Mouse (Mus musculus): ENCODE data around the gene Pex11a.

The Pex11a gene

DNA sequence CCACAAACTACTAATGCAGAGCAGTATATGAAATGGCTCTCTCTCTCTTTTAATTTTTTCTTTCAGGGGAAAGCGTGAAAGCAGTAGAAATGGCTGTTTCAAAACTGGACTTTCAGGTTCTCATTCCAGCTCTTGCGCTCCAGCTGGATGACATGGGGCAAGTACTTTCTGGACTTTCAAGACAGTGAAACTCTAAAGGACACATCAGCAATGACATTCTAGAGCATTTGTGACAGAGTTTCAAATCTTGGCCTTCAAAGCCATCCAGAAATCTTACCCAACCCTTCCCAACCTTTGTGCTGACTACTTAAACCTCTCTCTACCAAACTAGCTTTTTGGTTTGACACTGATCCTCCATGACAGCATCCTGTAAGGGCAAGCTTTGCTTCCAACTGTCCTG lies 4.0 kb downstream of the Pex11a start:
- no peak for DNase-seq (ENCODE audit: low spot score in 2 of 2)

DNA sequence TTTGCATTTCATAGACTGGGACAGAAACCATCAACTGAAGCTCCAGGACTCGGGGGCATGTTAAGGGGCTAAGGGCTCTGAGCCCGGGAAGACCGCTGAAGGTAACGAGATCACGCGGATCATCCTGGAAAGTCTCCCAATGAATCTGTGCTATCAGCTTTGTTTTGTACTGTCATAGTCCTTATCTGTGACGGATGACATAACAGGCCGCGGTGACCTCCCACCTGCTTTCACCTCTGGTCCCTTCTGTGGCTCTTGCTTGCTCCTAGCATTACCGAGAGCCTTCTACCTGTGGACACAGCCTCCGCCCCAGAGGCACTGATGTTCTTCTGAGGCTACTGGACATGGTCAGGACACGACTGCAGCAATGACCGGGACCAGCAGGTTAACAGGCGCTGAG lies 6.4 kb downstream of the Pex11a start:
- no peak for DNase-seq (ENCODE audit: low spot score in 2 of 2)

DNA sequence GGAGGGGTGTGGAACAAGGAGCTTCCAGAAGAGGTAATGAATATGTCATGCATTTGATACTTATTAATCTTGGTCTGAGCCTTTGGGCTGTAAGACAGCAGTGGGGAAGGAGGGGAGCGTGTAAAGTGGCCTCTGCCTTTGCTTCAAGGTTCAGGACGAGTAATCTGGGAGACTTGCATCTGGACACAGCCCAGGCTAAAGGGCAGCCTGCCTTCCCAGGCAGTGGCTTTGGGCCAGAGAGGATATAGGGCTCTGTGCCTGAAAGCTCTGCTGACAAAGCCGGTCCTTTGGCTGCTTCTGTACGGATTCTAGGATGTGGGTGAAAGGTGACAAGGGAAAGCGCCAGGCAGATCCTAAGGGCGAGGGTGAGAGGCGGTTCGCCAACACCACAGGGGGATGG lies 8.4 kb downstream of the Pex11a start:
- no peak for DNase-seq (ENCODE audit: low spot score in 2 of 2)

DNA sequence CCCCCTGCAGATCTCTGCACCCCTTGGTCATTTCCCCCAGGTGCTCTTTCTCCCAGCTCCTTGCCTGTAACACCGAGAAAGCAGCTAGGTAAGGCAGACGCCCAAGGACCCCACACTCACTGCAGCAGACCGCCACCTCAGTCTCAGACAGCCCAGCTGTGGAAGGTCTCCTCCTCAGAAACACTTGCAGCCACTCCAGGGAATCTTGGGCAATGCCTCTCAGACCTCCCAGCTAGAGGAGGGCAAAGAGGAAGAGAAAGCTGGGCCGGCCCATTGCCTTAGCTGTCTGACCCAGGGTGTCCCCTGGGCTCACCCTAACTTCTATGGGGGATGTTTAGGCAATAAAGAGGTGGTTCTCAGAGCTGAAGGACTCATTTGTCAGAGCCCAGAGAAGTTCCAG lies 10.3 kb downstream of the Pex11a start, which contains the start of gene Plin1:
Gene Plin1, minus strand, starts transcription at position 282 of the 400 bp plus-strand sequence.
- no peak for DNase-seq (ENCODE audit: low spot score in 2 of 2)

DNA sequence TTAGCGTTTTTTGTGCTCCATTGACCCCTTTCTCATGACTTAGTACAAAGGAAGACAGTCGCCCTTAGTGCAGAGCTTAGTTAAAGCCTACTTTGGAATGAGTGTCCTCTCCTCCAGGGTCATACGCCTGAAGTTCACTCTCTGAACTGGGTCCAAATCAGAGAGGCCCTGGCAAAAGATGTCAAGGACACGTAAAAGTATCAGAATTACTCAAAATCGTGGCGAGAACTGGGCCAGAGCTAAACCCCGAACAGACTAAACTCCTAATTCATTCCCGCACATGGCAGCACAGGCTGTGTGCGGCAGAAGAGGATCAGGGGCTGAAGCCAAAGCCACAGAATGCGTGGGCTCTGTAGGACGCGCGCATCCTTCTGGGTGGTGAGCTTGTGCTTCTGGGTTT lies 11.5 kb downstream of the Pex11a start:
- DNase-seq (ENCODE audit: low spot score in 2 of 2): no peak

DNA sequence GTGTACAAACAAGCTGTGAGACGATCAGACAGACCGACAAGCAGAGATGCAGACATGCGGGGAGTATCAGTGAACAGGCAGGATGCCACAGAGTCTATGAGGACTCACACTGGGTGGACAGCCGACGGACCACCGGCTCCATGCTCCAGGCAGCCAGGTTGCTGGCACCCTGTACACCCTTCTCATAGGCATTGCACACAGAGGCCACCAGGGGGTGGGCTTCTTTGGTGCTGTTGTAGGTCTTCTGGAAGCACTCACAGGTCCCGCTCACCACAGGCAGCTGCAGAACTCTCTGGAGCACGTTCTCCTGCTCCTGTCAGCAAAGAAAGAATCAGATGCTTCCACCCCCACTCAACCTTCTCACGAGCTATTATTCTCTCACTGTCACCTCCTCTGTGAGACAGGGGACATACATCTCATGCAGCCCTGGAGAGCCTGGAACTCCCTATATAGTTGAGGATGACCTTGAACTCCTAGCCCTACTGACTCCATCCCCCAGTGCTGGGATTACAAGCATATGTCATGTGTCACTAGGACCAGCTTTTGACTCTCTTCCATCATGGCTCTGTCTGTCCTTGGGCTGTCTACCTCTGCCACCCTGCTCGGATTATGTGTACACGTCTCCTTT lies 13.1 kb downstream of the Pex11a start:
- DNase-seq (ENCODE audit: low spot score in 2 of 2): no peak

DNA sequence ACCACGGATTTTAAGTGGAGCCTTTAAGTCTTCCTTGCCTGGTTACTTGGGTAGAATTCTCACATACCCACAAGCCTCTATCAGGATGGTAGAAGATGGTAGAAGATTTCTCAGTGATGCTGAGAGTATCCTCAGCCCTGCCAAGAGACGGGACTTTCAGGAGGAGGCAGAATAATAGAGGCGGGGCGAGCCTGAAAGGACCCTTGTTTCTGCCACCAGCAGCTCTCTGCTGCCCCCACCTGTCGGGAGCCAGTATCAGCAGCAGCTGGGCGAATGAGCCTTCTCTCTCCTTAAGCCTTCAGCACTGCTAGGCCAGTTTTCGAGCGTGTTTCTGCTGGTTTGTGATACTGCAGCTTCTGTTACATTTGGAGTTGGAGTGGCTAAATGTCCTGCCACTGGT lies 13.8 kb downstream of the Pex11a start:
- DNase-seq (ENCODE audit: low spot score in 2 of 2): peak; percentile 66 to 73

DNA sequence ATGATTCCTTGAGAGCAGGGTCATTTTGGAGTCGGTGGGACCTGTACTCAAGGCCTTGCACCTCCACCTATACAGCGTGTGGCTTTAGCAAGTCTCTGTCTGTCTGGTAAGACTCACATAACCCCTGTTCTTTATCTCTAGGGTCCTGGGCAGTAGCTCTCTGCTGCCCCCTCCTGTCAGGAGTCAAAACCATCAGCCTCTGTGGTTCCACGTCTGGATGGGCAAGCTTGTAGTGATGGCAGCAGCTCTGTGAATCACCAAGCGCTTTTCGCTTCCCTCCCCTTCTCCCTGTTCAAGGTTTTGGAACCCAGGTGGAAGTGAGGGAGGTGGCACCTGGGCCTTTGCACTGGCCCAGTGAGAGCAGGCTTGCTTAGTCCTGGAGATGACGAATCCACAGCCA lies 14.7 kb downstream of the Pex11a start:
- DNase-seq (ENCODE audit: low spot score in 2 of 2): peak; percentile 44 to 61

DNA sequence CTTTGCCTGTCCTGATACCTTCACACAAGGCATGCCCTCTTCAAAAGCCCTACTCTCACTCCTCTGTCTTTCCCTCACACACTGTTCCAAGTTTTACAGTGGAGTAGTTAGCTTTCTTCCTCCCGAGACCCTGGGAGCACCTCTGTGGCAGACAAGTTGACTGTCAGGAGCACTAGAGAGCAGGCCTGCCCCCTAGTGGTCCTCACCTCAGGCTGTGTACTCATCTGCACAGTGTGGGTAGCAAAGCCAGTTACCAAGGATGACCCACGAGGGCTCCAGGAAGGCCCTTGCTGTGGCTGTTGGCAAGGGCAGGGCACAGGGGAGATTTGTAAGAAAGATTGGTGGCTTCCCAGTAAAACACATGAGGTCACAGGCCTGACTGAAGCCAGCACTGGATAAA lies 15.8 kb downstream of the Pex11a start:
- DNase-seq (ENCODE audit: low spot score in 2 of 2): peak in 1 of 2 experiments; percentile 47

DNA sequence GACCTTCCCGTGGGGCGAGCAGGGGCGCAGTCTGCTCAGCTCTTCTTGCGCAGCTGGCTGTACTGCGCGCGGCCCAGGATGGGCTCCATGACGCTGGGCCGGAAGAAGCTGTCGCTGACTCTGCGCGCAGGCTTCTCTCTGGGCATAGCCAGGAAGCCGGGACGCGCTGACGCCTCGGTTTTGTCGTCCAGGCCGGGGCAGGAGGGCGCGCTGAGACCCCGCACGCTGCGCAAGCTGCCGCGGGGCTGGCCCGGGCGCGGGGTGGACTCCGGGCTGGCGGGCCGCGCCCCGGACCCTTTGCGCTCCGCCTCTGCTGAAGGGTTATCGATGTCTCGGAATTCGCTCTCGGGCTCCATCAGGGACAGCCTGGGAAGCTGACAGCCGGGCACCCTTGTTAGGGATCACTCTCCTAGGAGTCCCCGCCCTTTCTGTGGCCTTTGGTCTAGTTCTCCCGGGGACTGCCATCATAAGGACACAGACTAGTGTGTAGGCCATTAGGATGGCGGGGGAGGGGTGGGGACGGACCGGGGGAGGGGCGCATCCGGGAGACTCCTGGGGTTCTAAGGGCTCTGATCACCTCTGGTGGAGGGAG lies 21.4 kb downstream of the Pex11a start:
- DNase-seq (ENCODE audit: low spot score in 2 of 2): peak in 1 of 2 experiments; percentile 51

DNA sequence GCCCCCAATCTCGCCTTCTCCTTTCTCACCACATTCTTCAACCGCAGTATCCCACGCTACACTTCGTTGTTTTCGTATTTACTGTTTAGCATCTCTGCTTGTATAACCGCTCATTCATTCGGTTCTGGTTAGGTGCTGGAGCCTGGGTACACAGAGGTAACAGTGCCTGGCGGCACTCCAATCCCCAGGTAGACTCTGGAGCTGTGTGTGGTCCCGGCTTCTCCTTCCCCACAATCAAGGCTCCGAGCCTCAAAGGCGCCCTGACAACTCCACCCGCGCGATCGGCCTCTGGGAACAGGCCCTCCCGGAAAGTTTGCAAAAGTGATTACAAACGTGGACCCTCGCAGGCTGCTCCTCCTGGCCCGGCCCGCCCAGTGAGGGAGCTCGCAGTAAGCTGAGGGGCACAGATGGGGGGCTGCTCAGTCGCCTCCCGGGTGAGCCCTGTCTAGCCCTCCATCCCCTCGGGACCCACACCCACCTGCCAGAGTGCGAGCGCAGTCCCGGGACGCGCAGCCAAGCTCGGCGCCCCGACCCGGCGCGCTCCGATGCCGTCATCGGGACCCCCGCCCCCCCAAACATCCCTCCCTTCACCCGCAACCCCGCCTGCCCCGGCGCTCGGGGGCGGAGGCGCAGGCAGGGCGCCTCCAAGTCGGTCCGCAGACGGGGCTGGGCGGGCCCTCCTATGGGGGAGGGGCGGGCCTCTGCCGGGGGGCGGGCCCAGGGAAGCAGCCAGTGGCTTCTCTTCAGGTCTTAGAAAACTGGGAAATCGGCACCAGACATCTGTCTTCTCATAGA lies 27.5 kb downstream of the Pex11a start, which contains the start of gene Kif7:
Gene Kif7, minus strand, starts transcription at position 534 of the 795 bp plus-strand sequence.
- peak in 1 of 2 experiments; percentile 31 for DNase-seq (ENCODE audit: low spot score in 2 of 2)

DNA sequence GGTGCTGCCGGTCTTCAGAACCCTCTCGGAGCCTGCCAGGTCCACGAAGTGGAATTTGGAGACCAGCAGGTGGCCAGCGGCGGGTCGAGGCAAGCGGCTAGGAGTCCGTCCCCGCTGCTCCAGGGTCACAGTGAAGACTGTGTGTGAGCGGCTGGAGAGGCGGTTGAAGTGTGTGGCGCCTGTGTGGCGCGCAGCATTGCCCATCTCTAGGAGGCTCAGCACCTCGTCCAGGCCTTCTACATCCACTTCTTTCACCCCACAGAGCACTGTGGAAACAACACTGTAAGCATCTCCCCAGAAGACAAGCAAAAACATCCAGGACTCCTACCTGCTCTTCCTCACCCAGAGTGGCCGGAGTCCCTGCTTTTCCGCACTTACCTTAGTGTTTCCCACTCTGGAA lies 32.1 kb downstream of the Pex11a start:
- DNase-seq (ENCODE audit: low spot score in 2 of 2): peak in 1 of 2 experiments; percentile 22

DNA sequence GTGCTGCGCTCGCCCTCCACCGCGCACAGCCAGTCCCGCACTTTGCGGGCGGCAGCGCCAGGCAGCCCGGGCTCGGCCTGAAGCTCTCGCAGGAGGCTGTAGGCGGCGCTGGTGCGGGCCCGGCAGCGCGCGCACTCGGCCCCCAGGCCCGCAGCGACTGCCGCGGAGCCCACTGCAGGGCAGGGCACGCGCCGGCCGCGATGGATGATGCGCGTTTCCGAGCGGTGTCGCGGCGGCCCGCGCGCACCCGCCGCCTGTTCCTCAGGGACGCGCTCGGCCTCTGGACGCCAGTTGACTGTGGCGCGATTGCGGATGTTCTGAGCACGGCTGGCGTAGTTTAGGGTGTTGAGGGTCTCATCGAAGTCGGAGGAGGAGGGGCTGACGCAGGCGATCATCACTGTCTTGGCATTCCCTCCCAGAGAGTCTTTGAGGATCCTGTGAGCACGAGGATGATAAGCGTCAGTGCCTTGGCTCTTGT lies 32.8 kb downstream of the Pex11a start:
- DNase-seq (ENCODE audit: low spot score in 2 of 2): peak; percentile 40 to 58

DNA sequence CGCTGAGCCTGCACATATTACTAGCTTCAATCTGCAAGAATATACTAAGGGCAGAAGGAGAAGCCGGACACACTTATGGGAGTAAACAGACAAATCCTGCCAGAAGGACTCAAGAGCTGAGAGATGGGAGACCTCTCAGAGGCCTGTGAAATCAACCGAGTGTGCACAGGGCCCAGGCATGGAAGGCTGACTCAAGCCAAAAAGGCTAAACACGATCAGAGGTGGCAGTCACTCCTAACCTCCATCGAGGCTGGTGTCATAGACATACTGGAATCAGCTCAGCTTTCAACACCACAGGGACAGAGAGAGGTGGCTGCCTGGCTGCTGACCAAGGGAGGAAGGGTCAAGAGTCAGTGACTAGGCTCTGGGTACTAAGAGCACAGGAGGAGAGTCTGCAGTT lies 37.7 kb downstream of the Pex11a start:
- DNase-seq (ENCODE audit: low spot score in 2 of 2): no peak

DNA sequence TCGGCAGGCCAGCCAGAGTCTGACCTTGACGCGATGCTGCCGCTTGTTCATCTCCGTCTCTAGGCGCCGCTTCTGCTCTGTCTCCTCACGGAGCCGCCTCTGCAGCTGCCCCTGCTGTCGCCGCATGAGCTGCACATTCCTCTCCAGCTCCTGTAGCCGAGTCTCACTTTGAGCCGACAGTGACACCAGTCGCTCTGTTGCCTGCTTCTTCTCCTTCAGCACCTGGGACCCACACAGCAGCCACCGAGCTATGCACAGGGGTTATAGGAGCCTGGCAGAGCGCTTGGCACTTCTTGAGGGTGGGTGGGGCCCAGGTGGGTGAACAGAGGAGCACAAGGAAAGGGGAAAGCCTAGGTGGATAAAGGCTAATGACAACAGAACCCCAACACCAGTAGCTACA lies 40.2 kb downstream of the Pex11a start:
- no peak for DNase-seq (ENCODE audit: low spot score in 2 of 2)

DNA sequence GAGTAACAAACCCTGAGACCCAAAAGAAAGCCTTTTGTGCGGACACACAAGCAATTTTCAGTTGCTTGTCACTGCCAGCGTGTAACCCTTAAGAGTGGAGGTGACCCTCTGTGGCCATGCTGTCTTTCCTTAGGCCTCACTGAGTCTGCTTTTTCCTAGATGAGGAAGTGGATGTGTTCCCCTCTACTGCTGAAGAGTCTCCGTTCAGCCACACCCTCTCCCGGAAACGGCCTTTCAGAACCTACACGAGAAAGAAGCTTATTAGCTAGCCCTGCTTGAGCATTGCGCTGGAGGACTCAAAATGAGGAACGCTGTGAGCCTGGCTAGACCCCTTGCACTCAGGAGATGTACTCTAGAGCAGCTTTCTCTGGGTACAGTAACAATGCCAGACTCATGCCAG lies 46.4 kb downstream of the Pex11a start:
- no peak for DNase-seq (ENCODE audit: low spot score in 2 of 2)
